Mouse (Mus musculus) midbrain, postnatal 0 days (tissue): Measurements from ENCODE around the gene Bckdha. TPM values are rescaled to one million over a fixed set of nuclear protein-coding genes. Genes with fewer than 3 reads are reported as not detected.

Experiments used
- ATAC-seq: fragments of 200-750 bp; cut with Nextera tagmentation; 2 replicates; pipeline ENCODE4 v1.8.0; 2017; ENCODE audit warnings: moderate number of reproducible peaks, mild to moderate bottlenecking, moderate TSS enrichment, moderate library complexity; ENCODE audit not compliant: low FRiP score
- DNase-seq: peaks from one replicate; pipeline ENCODE4 v3.0.0-alpha.2; 2015; ENCODE audit warnings: low spot score
- H3K27ac ChIP-seq: fragments of 300-500 bp; sonication (generic); 2 replicates; pipeline ENCODE4 v1.5.1; 2014; ENCODE audit warnings: low read depth, mild to moderate bottlenecking, low read length, mixed read lengths
- H3K27me3 ChIP-seq: fragments of 300-500 bp; sonication (generic); 2 replicates; pipeline ENCODE4 v1.6.1; 2014; ENCODE audit warnings: low read length, control low read depth, mixed read lengths; ENCODE audit not compliant: insufficient read depth
- H3K36me3 ChIP-seq: fragments of 300-500 bp; sonication (generic); 2 replicates; pipeline ENCODE4 v1.6.1; 2014; ENCODE audit warnings: low read length, control low read depth, mixed read lengths; ENCODE audit not compliant: insufficient read depth
- H3K4me1 ChIP-seq: fragments of 300-500 bp; sonication (generic); 2 replicates; pipeline ENCODE4 v1.6.1; 2014; ENCODE audit warnings: mild to moderate bottlenecking, control low read depth, antibody characterized with exemption, low read length, mixed read lengths; ENCODE audit not compliant: insufficient read depth
- H3K4me2 ChIP-seq: fragments of 300-500 bp; sonication (generic); 2 replicates; pipeline ENCODE4 v1.6.1; 2014; ENCODE audit warnings: low read depth, mild to moderate bottlenecking, low read length, mixed read lengths; ENCODE audit not compliant: poor library complexity, severe bottlenecking
- H3K4me3 ChIP-seq: fragments of 300-500 bp; sonication (generic); 2 replicates; pipeline ENCODE4 v1.5.1; 2014; ENCODE audit warnings: low read depth, mild to moderate bottlenecking, low read length, moderate library complexity
- H3K9ac ChIP-seq: fragments of 300-500 bp; sonication (generic); replicated peaks from 2 replicates; pipeline ENCODE4 v1.6.1; 2014; ENCODE audit warnings: mild to moderate bottlenecking, low read length, moderate library complexity, mixed read lengths; ENCODE audit not compliant: poor library complexity, severe bottlenecking
- H3K9me3 ChIP-seq: fragments of 300-500 bp; sonication (generic); 2 replicates; pipeline ENCODE4 v1.6.1; 2016; ENCODE audit warnings: low read length, control low read depth
- CTCF ChIP-seq: IDR thresholded peaks from 2 replicates; pipeline ENCODE4 v1.5.1; 2016; ENCODE audit warnings: antibody characterized with exemption, mild to moderate bottlenecking
- WGBS: fragments of 180-500 bp; shearing (Covaris S2); extraction: QIAGEN DNeasy Blood & Tissue Kit; methylation state at CpG from one replicate; pipeline ENCODE4 v1.1.7; 2014; 5-methylcytosine and 5-hydroxymethylcytosine counted together
- polyA plus RNA-seq: library from polyadenylated mRNA; unstranded; fragments of >200 nt; fragmentation: Nextera tagmentation; extraction: Ambion mirVana; gene quantifications from 2 replicates; pipeline ENCODE4 v1.2.1, GENCODE M21; 2015
- total RNA-seq: library from RNA; depleted of rRNA; stranded (reverse); fragments of >200 nt; gene quantifications from 2 replicates; pipeline ENCODE4 v1.2.3, GENCODE M21; 2014

The Bckdha gene
- total and polyA plus RNA-seq, 2 experiments from 2014 or later: 40.7 to 78.2 TPM

DNA sequence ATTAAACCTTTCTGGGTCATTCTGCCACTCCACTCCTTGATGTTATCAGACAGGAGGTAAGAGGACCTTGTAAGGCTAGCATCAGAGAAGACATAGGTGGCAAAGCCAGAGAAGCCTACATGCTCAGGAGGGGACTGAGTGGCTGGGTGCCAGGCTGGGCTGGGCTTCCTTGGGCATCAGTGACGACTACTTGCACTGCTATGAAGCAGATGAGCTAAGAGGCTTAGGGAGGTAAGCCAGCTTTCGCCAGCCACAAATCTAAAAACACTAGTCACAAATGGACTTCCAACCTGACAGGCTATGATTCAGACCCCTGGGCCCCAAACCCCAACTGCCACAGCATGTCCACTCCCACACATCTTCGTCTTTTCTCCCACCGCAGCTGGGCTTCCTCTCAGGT lies 14.2 kb downstream of the Bckdha start:
- H3K4me1 ChIP-seq: no peaks in the 10 kb centered on the region
- H3K36me3 ChIP-seq: peaks cover 19% of the 10 kb centered on the region
- no peak for TF ChIP-seq CTCF
- H3K4me2 ChIP-seq: no peak overlapping the region
- no peak overlapping the region for H3K9ac ChIP-seq
- no peak overlapping the region for H3K4me3 ChIP-seq
- DNase-seq (no peak), ATAC-seq (no peak)
- H3K9me3 ChIP-seq: no peaks in the 10 kb centered on the region
- H3K27ac ChIP-seq: no peak overlapping the region
- WGBS: 68% methylated on average over 4 of the region's 4 CpGs
- H3K27me3 ChIP-seq: no peaks in the 10 kb centered on the region

DNA sequence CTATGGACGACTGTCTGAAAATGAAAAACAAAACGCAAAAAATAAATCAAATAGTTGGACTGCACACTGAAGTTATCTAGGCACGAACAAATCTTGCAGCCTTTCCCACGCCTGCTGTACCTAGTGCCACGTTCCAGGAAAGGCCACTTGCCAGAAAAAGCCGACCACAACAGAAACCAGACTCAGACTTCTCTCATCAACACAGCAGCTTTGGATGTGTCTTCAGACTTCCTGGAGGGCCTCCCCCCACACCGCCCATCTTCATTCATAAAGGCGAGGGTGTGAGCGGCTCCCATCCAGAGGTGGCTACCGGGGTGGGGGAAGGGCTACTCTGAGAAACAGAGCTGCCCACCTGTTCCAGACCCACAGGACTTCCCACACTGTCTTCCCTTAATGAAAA lies 14.6 kb downstream of the Bckdha start:
- Histone ChIP-seq H3K4me3 (no peak overlapping the region), H3K4me1 (no peaks in the 10 kb centered on the region), H3K4me2 (no peak overlapping the region), H3K9me3 (no peaks in the 10 kb centered on the region), H3K36me3 (peaks cover 24% of the 10 kb centered on the region), H3K27ac (no peak overlapping the region), H3K9ac (no peak overlapping the region), H3K27me3 (no peaks in the 10 kb centered on the region)
- no peak for ATAC-seq
- 85% methylated on average over 10 of the region's 10 CpGs for WGBS
- no peak for DNase-seq
- no peak for TF ChIP-seq CTCF

GRCm38 (mm10) chr7:25639754-25640153 lies 19.0 kb downstream of the Bckdha start:
- WGBS: 88% methylated on average over 4 of the region's 4 CpGs

DNA sequence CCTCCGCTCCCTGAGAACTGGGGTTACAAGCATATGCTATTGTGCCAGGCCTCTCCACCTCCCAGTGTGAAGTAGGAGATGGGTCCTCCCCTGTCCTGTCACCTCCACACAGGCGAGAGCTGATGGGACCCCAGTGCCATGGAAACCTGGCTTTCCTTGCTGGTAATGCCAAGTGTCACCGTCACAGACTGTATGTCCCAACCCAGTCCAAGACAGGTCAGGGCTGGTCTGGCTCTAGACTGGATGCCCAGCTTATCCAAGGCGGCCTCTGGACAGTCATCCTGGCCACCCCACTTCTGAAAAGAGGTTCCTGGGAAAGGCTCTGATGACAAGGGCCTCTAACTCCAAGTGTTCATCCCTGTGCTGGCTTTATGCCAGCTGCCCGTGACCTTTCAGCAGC lies 21.7 kb downstream of the Bckdha start:
- Histone ChIP-seq H3K4me2 (no peak overlapping the region), H3K36me3 (peaks cover 58% of the 10 kb centered on the region), H3K27me3 (no peaks in the 10 kb centered on the region), H3K4me3 (no peak overlapping the region), H3K9ac (no peak overlapping the region), H3K9me3 (no peaks in the 10 kb centered on the region), H3K4me1 (no peaks in the 10 kb centered on the region), H3K27ac (no peak overlapping the region)
- DNase-seq: no peak
- no peak for ATAC-seq
- TF ChIP-seq CTCF: no peak
- 86% methylated on average over 5 of the region's 5 CpGs for WGBS

More at GRCm38 (mm10) chr7:25639754-25640153, 19.0 kb downstream of the Bckdha start:
- no peak overlapping the region for H3K27ac ChIP-seq
- no peak overlapping the region for H3K4me3 ChIP-seq
- TF ChIP-seq CTCF: no peak
- DNase-seq (no peak), ATAC-seq (no peak)
- no peaks in the 10 kb centered on the region for H3K4me1 ChIP-seq
- H3K4me2 ChIP-seq: no peak overlapping the region
- no peaks in the 10 kb centered on the region for H3K9me3 ChIP-seq
- H3K36me3 ChIP-seq: peaks cover 51% of the 10 kb centered on the region
- no peaks in the 10 kb centered on the region for H3K27me3 ChIP-seq
- no peak overlapping the region for H3K9ac ChIP-seq

DNA sequence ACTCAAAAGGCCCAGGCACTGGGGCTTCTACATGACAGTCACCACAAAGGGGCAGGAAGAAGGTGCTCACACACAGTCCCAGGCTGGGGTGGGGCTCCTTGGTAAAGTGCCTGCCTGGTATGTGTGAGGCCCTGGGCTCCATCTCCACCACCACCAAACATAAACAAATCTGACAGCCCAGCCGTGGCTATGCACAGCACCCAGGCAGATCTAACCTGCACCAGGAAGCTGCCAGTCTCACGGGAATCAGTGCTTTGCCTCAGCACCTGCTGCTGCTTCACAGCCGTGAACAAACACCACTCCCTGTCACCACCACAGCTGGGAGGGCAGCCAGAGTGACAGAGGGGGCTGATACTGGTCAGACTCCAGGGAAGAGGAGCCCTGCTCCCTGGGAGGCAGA lies 22.4 kb downstream of the Bckdha start:
- ATAC-seq (no peak), DNase-seq (no peak)
- Histone ChIP-seq H3K27ac (no peak overlapping the region), H3K4me3 (no peak overlapping the region), H3K4me2 (no peak overlapping the region), H3K4me1 (no peaks in the 10 kb centered on the region), H3K27me3 (no peaks in the 10 kb centered on the region), H3K9ac (no peak overlapping the region), H3K36me3 (peaks cover 62% of the 10 kb centered on the region), H3K9me3 (no peaks in the 10 kb centered on the region)
- WGBS: 76% methylated on average over 3 of the region's 3 CpGs
- no peak for TF ChIP-seq CTCF

DNA sequence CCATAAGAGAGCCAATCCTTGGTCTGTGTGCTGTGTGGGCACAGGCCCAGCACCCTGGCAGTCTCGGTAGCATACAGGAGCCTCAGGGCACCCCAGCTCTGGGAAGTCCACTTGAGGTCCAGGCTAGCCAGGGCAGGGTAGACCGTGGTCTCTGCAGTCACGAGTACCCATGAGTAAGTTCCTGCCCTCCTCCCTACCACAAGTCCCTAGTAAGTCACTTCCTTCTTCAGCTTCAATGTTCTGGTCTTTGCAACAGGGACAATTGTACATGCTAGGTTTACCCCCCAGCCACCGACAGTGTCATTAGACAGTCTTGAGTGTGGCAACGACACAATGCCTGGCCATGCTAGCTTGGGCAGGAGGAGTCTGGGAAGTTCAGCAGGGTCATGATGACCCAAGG lies 26.1 kb downstream of the Bckdha start:
- peaks cover 58% of the 10 kb centered on the region for H3K36me3 ChIP-seq
- no peak for ATAC-seq
- H3K27me3 ChIP-seq: peaks cover 13% of the 10 kb centered on the region
- no peak for DNase-seq
- no peaks in the 10 kb centered on the region for H3K9me3 ChIP-seq
- H3K4me1 ChIP-seq: no peaks in the 10 kb centered on the region
- H3K4me2 ChIP-seq: no peak overlapping the region
- H3K9ac ChIP-seq: no peak overlapping the region
- WGBS: 91% methylated on average over 5 of the region's 5 CpGs
- TF ChIP-seq CTCF: no peak
- no peak overlapping the region for H3K27ac ChIP-seq
- no peak overlapping the region for H3K4me3 ChIP-seq

DNA sequence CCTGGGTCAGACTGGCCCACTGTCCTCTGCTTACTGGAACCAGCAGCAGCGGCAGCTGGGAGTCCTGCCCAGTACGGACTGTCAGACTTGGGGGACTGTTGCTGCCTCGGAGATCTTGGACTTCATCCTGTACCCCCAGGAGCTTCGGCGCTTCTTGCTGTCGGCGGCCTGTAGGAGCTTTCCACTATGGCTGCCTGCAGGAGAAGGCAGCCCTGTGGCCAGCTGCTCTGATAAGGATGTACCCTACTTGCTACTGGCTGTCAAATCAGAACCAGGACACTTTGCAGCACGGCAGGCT lies 30.5 kb downstream of the Bckdha start:
- ATAC-seq (no peak), DNase-seq (no peak)
- Histone ChIP-seq H3K27ac (no peak overlapping the region), H3K9ac (no peak overlapping the region), H3K27me3 (peaks cover 13% of the 10 kb centered on the region), H3K4me3 (no peak overlapping the region), H3K36me3 (peaks cover 50% of the 10 kb centered on the region), H3K4me1 (no peaks in the 10 kb centered on the region), H3K9me3 (no peaks in the 10 kb centered on the region), H3K4me2 (no peak overlapping the region)
- no peak for TF ChIP-seq CTCF
- whole genome bisulfite sequencing: 72% methylated on average over 8 of the region's 8 CpGs
